Mouse (Mus musculus): Measurements from ENCODE around the gene Arhgef38. TPM values are rescaled to one million over a fixed set of nuclear protein-coding genes. Genes with fewer than 3 reads are reported as not detected.

The Arhgef38 gene
- polyA plus RNA-seq, 1 experiment from 2014 or later, result 0.04 TPM

GRCm38 (mm10) chr3:133227258-133228012, 7.3 kb downstream of the Arhgef38 start:
- Histone ChIP-seq H3K27me3 (replicated peaks; ENCODE audit: control insufficient read depth, insufficient read depth, low read length) (no peaks in the 10 kb centered on the region), H3K27ac (ENCODE audit: low read depth, low read length) (no peak overlapping the region), H3K4me3 (ENCODE audit: low read length) (no peak overlapping the region), H3K9me3 (ENCODE audit: control insufficient read depth, low read length) (no peaks in the 10 kb centered on the region), H3K4me2 (ENCODE audit: low read length) (no peak overlapping the region), H3K9ac (ENCODE audit: low read depth, low read length) (no peak overlapping the region), H3K4me1 (ENCODE audit: control insufficient read depth, insufficient read depth, low read depth, low read length) (peaks cover 3% of the 10 kb centered on the region; the same call in 1 of the 2 replicates), H3K36me3 (ENCODE audit: control insufficient read depth, insufficient read depth, low read length) (no peaks in the 10 kb centered on the region)
- no peak for ATAC-seq
- WGBS, result 82% methylated on average over 19 of the region's 19 CpGs

- Histone ChIP-seq H3K9me3 (ENCODE audit: control insufficient read depth, low read length) (no peaks in the 10 kb centered on the region), H3K4me3 (ENCODE audit: low read length) (no peak overlapping the region), H3K27me3 (replicated peaks; ENCODE audit: control insufficient read depth, insufficient read depth, low read length) (no peaks in the 10 kb centered on the region), H3K4me1 (ENCODE audit: control insufficient read depth, insufficient read depth, low read depth, low read length) (no peaks in the 10 kb centered on the region), H3K9ac (ENCODE audit: low read depth, low read length) (no peak overlapping the region), H3K27ac (ENCODE audit: low read depth, low read length) (no peak overlapping the region), H3K36me3 (ENCODE audit: control insufficient read depth, insufficient read depth, low read length) (no peaks in the 10 kb centered on the region), H3K4me2 (ENCODE audit: low read length) (no peak overlapping the region)
- 54% methylated on average over 7 of the region's 7 CpGs for WGBS
- ATAC-seq, result peak; percentile 48; the same call in 1 of the 2 replicates
These were observed 16.2 kb downstream of the Arhgef38 start for GRCm38 (mm10) chr3:133218501-133218900.

GRCm38 (mm10) chr3:133215198-133215819, 19.4 kb downstream of the Arhgef38 start:
- Histone ChIP-seq H3K4me3 (ENCODE audit: low read length) (no peak overlapping the region), H3K4me2 (ENCODE audit: low read length) (no peak overlapping the region), H3K4me1 (ENCODE audit: control insufficient read depth, insufficient read depth, low read depth, low read length) (no peaks in the 10 kb centered on the region), H3K36me3 (ENCODE audit: control insufficient read depth, insufficient read depth, low read length) (no peaks in the 10 kb centered on the region), H3K27ac (ENCODE audit: low read depth, low read length) (no peak overlapping the region), H3K9me3 (ENCODE audit: control insufficient read depth, low read length) (no peaks in the 10 kb centered on the region), H3K9ac (ENCODE audit: low read depth, low read length) (no peak overlapping the region), H3K27me3 (replicated peaks; ENCODE audit: control insufficient read depth, insufficient read depth, low read length) (no peaks in the 10 kb centered on the region)
- no peak for ATAC-seq
- 85% methylated on average over 5 of the region's 5 CpGs for WGBS

- no peak for ATAC-seq
- Histone ChIP-seq H3K4me2 (ENCODE audit: low read length) (no peak overlapping the region), H3K36me3 (ENCODE audit: control insufficient read depth, insufficient read depth, low read length) (no peaks in the 10 kb centered on the region), H3K9me3 (ENCODE audit: control insufficient read depth, low read length) (no peaks in the 10 kb centered on the region), H3K4me3 (ENCODE audit: low read length) (no peak overlapping the region), H3K27ac (ENCODE audit: low read depth, low read length) (no peak overlapping the region), H3K27me3 (replicated peaks; ENCODE audit: control insufficient read depth, insufficient read depth, low read length) (no peaks in the 10 kb centered on the region), H3K4me1 (ENCODE audit: control insufficient read depth, insufficient read depth, low read depth, low read length) (no peaks in the 10 kb centered on the region), H3K9ac (ENCODE audit: low read depth, low read length) (no peak overlapping the region)
- 91% methylated on average over 3 of the region's 3 CpGs for WGBS
These were observed 21.2 kb downstream of the Arhgef38 start for GRCm38 (mm10) chr3:133213434-133214114.

- no peaks in the 10 kb centered on the region for H3K27me3 ChIP-seq (replicated peaks; ENCODE audit: control insufficient read depth, insufficient read depth, low read length)
- no peak overlapping the region for H3K9ac ChIP-seq (ENCODE audit: low read depth, low read length)
- ATAC-seq, result no peak
- H3K4me2 ChIP-seq (ENCODE audit: low read length), result no peak overlapping the region
- no peaks in the 10 kb centered on the region for H3K9me3 ChIP-seq (ENCODE audit: control insufficient read depth, low read length)
- no peaks in the 10 kb centered on the region for H3K4me1 ChIP-seq (ENCODE audit: control insufficient read depth, insufficient read depth, low read depth, low read length)
- H3K27ac ChIP-seq (ENCODE audit: low read depth, low read length), result no peak overlapping the region
- H3K36me3 ChIP-seq (ENCODE audit: control insufficient read depth, insufficient read depth, low read length), result no peaks in the 10 kb centered on the region
- no peak overlapping the region for H3K4me3 ChIP-seq (ENCODE audit: low read length)
- 84% methylated on average over 3 of the region's 3 CpGs for WGBS
These were observed 23.4 kb downstream of the Arhgef38 start for GRCm38 (mm10) chr3:133211324-133211723.

GRCm38 (mm10) chr3:133203713-133204112, 31.0 kb downstream of the Arhgef38 start:
- Histone ChIP-seq H3K9ac (ENCODE audit: low read depth, low read length) (no peak overlapping the region), H3K4me3 (ENCODE audit: low read length) (no peak overlapping the region), H3K27me3 (replicated peaks; ENCODE audit: control insufficient read depth, insufficient read depth, low read length) (no peaks in the 10 kb centered on the region), H3K27ac (ENCODE audit: low read depth, low read length) (no peak overlapping the region), H3K36me3 (ENCODE audit: control insufficient read depth, insufficient read depth, low read length) (no peaks in the 10 kb centered on the region), H3K4me2 (ENCODE audit: low read length) (no peak overlapping the region), H3K9me3 (ENCODE audit: control insufficient read depth, low read length) (no peaks in the 10 kb centered on the region), H3K4me1 (ENCODE audit: control insufficient read depth, insufficient read depth, low read depth, low read length) (no peaks in the 10 kb centered on the region)
- ATAC-seq, result no peak
- WGBS, result 71% methylated on average over 2 of the region's 2 CpGs

GRCm38 (mm10) chr3:133202171-133202570, 32.6 kb downstream of the Arhgef38 start:
- Histone ChIP-seq H3K4me3 (ENCODE audit: low read length) (no peak overlapping the region), H3K27me3 (replicated peaks; ENCODE audit: control insufficient read depth, insufficient read depth, low read length) (no peaks in the 10 kb centered on the region), H3K4me1 (ENCODE audit: control insufficient read depth, insufficient read depth, low read depth, low read length) (no peaks in the 10 kb centered on the region), H3K27ac (ENCODE audit: low read depth, low read length) (no peak overlapping the region), H3K4me2 (ENCODE audit: low read length) (no peak overlapping the region), H3K9me3 (ENCODE audit: control insufficient read depth, low read length) (no peaks in the 10 kb centered on the region), H3K36me3 (ENCODE audit: control insufficient read depth, insufficient read depth, low read length) (no peaks in the 10 kb centered on the region), H3K9ac (ENCODE audit: low read depth, low read length) (no peak overlapping the region)
- 93% methylated on average over 13 of the region's 13 CpGs for WGBS
- ATAC-seq, result no peak

GRCm38 (mm10) chr3:133188930-133189329, 45.8 kb downstream of the Arhgef38 start:
- Histone ChIP-seq H3K4me3 (ENCODE audit: low read length) (no peak overlapping the region), H3K27ac (ENCODE audit: low read depth, low read length) (no peak overlapping the region), H3K4me2 (ENCODE audit: low read length) (no peak overlapping the region), H3K9me3 (ENCODE audit: control insufficient read depth, low read length) (no peaks in the 10 kb centered on the region), H3K9ac (ENCODE audit: low read depth, low read length) (no peak overlapping the region), H3K4me1 (ENCODE audit: control insufficient read depth, insufficient read depth, low read depth, low read length) (no peaks in the 10 kb centered on the region), H3K36me3 (ENCODE audit: control insufficient read depth, insufficient read depth, low read length) (no peaks in the 10 kb centered on the region), H3K27me3 (replicated peaks; ENCODE audit: control insufficient read depth, insufficient read depth, low read length) (no peaks in the 10 kb centered on the region)
- WGBS, result 81% methylated on average over 3 of the region's 3 CpGs
- ATAC-seq, result no peak

- H3K27me3 ChIP-seq (replicated peaks; ENCODE audit: control insufficient read depth, insufficient read depth, low read length), result no peaks in the 10 kb centered on the region
- H3K4me2 ChIP-seq (ENCODE audit: low read length), result no peak overlapping the region
- no peaks in the 10 kb centered on the region for H3K4me1 ChIP-seq (ENCODE audit: control insufficient read depth, insufficient read depth, low read depth, low read length)
- no peak overlapping the region for H3K4me3 ChIP-seq (ENCODE audit: low read length)
- H3K9me3 ChIP-seq (ENCODE audit: control insufficient read depth, low read length), result no peaks in the 10 kb centered on the region
- H3K36me3 ChIP-seq (ENCODE audit: control insufficient read depth, insufficient read depth, low read length), result no peaks in the 10 kb centered on the region
- WGBS, result 83% methylated on average over 3 of the region's 3 CpGs
- no peak for ATAC-seq
- H3K27ac ChIP-seq (ENCODE audit: low read depth, low read length), result no peak overlapping the region
- H3K9ac ChIP-seq (ENCODE audit: low read depth, low read length), result no peak overlapping the region
These were observed 47.2 kb downstream of the Arhgef38 start for GRCm38 (mm10) chr3:133187524-133187923.
